Mouse (Mus musculus) small intestine, adult 2 months (tissue): ENCODE measurements at regions not wholly inside any gene's neighbourhood (a gene's known extent, or its start where the extent isn't known, plus 50 kb on each side); places are given as distances from the start of the nearest gene placed in this dataset.

Source experiments
- CTCF ChIP-seq: fragments of 200-500 bp; IDR thresholded peaks from 2 replicates; pipeline ENCODE4 v1.5.1; 2012; ENCODE audit warnings: low read depth, mild to moderate bottlenecking, control low read depth, inconsistent platforms, low read length, moderate library complexity, mixed read lengths; ENCODE audit not compliant: insufficient replicate concordance, insufficient read length; ENCODE audit errors: extremely low read depth
- POLR2A ChIP-seq: fragments of 200-500 bp; IDR thresholded peaks from 2 replicates; pipeline ENCODE4 v1.6.1; 2012; ENCODE audit warnings: low read depth, mild to moderate bottlenecking, control low read depth, inconsistent platforms, low read length, moderate library complexity

- no peak for TF ChIP-seq CTCF
- TF ChIP-seq POLR2A = no peak
These were observed 414.6 kb upstream of the Mki67 start for GRCm38 (mm10) chr7:136130666-136131239.
